Mouse (Mus musculus) cerebellum, adult 2 months (tissue): ENCODE measurements at regions not wholly inside any gene's neighbourhood (a gene's known extent, or its start where the extent isn't known, plus 50 kb on each side); places are given as distances from the start of the nearest gene placed in this dataset.
A peak's percentile ranks its signal among the peaks of the same experiment; 100 is the strongest.

Source experiments
- DNase-seq, 2 experiments: peaks; one replicate each; pipeline ENCODE4 v3.0.0; 2021
- H3K27ac ChIP-seq: fragments of 200-500 bp; 2 replicates; pipeline ENCODE4 v1.5.1; 2012; ENCODE audit warnings: low read length, control low read depth, inconsistent platforms; ENCODE audit not compliant: insufficient read depth
- H3K27me3 ChIP-seq: fragments of 200-500 bp; 2 replicates; pipeline ENCODE4 v1.6.1; 2012; ENCODE audit warnings: inconsistent platforms, mild to moderate bottlenecking, low read length, moderate library complexity; ENCODE audit not compliant: control insufficient read depth, insufficient read depth
- H3K4me1 ChIP-seq: fragments of 200-500 bp; 2 replicates; pipeline ENCODE4 v1.6.1; 2011; ENCODE audit warnings: low read length; ENCODE audit not compliant: control insufficient read depth, insufficient read depth
- H3K4me3 ChIP-seq: fragments of 200-500 bp; replicated peaks from 2 replicates; pipeline ENCODE3; 2011; ENCODE audit warnings: mild to moderate bottlenecking, low read depth, low read length, control low read depth; ENCODE audit not compliant: insufficient read depth
- CTCF ChIP-seq: fragments of 200-500 bp; IDR thresholded peaks from 2 replicates; pipeline ENCODE4 v1.5.1; 2011; ENCODE audit warnings: low read depth, mild to moderate bottlenecking, control low read depth, low read length, moderate library complexity, borderline replicate concordance; ENCODE audit not compliant: insufficient read depth
- POLR2A ChIP-seq: fragments of 200-500 bp; IDR thresholded peaks from 2 replicates; pipeline ENCODE4 v1.6.1; 2011; ENCODE audit warnings: low read length, control low read depth, borderline replicate concordance; ENCODE audit not compliant: insufficient read depth
- WGBS: fragments of 180-500 bp; shearing (Covaris S2); methylation state at CpG from one replicate; pipeline ENCODE4 v1.1.7; 2018; 5-methylcytosine and 5-hydroxymethylcytosine counted together

GRCm38 (mm10) chr10:114083441-114083840 lies 718.7 kb downstream of the Trhde start:
- Histone ChIP-seq H3K4me3 (no peak overlapping the region), H3K4me1 (no peaks in the 10 kb centered on the region), H3K27ac (no peak overlapping the region), H3K27me3 (no peaks in the 10 kb centered on the region)
- no peak for TF ChIP-seq CTCF
- DNase-seq, result no peak

DNA sequence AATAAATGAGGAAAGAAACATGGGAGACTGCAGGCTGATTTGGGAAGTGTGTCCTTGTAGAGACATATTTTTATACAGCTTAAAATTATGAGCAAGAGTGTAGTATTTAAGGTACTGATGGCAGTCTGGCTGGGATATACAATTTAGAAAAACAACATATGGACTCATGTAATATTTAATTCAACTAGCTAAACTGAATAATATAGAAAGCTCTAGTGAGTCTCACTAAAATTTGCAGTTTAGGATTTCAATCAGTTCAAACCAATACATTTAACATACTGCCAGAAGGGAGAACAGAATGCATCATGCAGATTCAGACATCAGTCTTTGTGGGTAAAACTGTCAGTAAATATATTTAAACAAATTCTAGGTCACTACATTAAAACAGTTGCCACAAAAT lies 760.1 kb downstream of the Trhde start:
- Histone ChIP-seq H3K4me3 (no peak overlapping the region), H3K4me1 (no peaks in the 10 kb centered on the region), H3K27ac (no peak overlapping the region), H3K27me3 (no peaks in the 10 kb centered on the region)
- DNase-seq, result no peak
- TF ChIP-seq CTCF (no peak), POLR2A (no peak)

GRCm38 (mm10) chr10:114013427-114013826 lies 788.7 kb downstream of the Trhde start:
- TF ChIP-seq POLR2A, result no peak
- no peak for TF ChIP-seq CTCF
- no peaks in the 10 kb centered on the region for H3K27me3 ChIP-seq
- peak in 1 of 2 experiments; percentile 7 for DNase-seq
- no peak overlapping the region for H3K4me3 ChIP-seq
- no peak overlapping the region for H3K27ac ChIP-seq
- H3K4me1 ChIP-seq, result no peaks in the 10 kb centered on the region

DNA sequence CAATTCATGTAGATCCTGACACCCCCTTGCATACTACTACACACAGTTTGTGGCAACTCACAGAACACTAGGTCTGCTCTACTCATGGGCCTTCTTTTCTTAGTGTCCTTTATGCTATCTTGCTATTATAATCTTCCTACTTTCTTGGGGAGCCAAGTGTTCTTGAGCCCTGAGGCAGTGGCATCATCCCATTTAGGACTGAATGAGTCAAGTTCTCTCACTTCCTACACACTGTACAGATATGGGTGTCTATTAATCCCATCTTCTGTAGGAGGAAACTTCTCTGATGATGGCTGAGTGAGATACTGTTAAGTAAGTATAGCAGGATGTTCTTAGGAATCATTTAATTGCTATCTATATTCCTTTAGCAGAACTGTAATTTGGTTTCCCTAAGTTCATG lies 816.7 kb downstream of the Trhde start:
- no peak for DNase-seq
- Histone ChIP-seq H3K4me1 (no peaks in the 10 kb centered on the region), H3K27ac (no peak overlapping the region), H3K27me3 (no peaks in the 10 kb centered on the region), H3K4me3 (no peak overlapping the region)
- TF ChIP-seq CTCF, result no peak
- no peak for TF ChIP-seq POLR2A

- 13% methylated on average over 6 of the region's 6 CpGs for WGBS
- DNase-seq, result no peak
- no peak overlapping the region for H3K27ac ChIP-seq
- H3K4me1 ChIP-seq, result no peaks in the 10 kb centered on the region
- no peak overlapping the region for H3K4me3 ChIP-seq
- H3K27me3 ChIP-seq, result no peaks in the 10 kb centered on the region
- TF ChIP-seq POLR2A, result no peak
- no peak for TF ChIP-seq CTCF
Observed at GRCm38 (mm10) chr10:113972826-113973225, 829.3 kb downstream of the Trhde start.

DNA sequence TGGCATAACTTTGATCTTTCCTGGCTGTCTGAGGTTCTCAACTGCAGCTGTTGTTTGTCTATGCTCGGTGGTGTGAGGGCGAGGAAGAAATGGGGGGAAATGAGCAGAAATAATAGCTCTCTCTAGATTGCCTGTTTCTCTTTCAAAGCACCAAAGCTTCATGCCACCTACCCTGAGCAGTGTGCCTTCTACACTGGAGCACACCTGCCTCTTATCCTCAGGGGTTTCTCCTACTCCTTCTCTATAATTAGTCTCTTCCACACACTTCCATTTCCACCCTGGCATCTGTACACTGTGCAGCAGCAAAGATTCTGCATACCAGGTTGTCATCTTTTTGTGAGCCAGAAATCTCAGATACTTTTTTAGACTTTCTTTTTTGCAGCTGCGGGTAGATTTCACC lies 855.3 kb downstream of the Trhde start:
- Histone ChIP-seq H3K27me3 (no peaks in the 10 kb centered on the region), H3K4me1 (no peaks in the 10 kb centered on the region), H3K27ac (no peak overlapping the region), H3K4me3 (no peak overlapping the region)
- WGBS, result 29% methylated on average over 3 of the region's 3 CpGs
- DNase-seq, result no peak
- TF ChIP-seq POLR2A (no peak), CTCF (no peak)

GRCm38 (mm10) chr10:113939524-113939923 lies 862.6 kb downstream of the Trhde start:
- 42% methylated on average over 6 of the region's 6 CpGs for WGBS
- DNase-seq, result no peak
- Histone ChIP-seq H3K27ac (no peak overlapping the region), H3K4me3 (no peak overlapping the region), H3K4me1 (no peaks in the 10 kb centered on the region), H3K27me3 (no peaks in the 10 kb centered on the region)
- TF ChIP-seq CTCF, result no peak

DNA sequence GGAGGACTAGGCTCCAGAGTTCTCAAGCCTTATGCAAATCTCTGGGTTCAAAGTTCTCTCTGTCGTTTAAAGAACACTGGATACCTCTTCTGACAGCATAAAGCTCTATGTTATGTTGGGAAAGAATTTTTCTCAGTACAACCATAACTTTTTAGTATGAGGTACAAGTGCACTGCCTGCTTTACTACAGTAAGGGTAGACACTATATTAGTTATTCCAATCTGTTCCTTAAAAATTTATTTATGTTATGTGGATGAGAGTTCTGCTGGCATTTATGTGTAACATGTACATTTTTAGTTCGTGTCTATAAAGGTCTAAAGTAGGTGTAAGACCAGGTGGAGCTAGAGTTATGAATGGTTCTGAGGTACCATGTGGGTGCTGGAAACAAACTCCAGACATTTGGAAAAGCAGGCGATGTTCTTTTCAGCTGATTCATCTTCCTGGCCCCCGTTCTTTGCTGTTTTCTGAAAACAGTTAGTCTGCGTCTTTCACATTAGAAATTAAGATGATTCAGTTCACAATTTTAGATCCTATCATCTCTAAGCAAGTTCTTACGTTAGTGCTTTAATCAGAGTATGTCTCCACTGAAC lies 871.8 kb downstream of the Trhde start:
- no peaks in the 10 kb centered on the region for H3K4me1 ChIP-seq
- H3K27ac ChIP-seq, result no peak overlapping the region
- TF ChIP-seq POLR2A, result no peak
- no peak for TF ChIP-seq CTCF
- H3K27me3 ChIP-seq, result no peaks in the 10 kb centered on the region
- no peak for DNase-seq
- 71% methylated on average over 6 of the region's 6 CpGs for WGBS
- no peak overlapping the region for H3K4me3 ChIP-seq
